Mouse (Mus musculus): ENCODE measurements around the gene Zfp697.
A peak's percentile ranks its signal among the peaks of the same experiment; 100 is the strongest.
"Not testable (repeated sequence)": the region's sequence is repeated elsewhere in the genome, so short reads cannot be mapped to it uniquely, and the experiment has no call there.

Zfp697 gene

DNA sequence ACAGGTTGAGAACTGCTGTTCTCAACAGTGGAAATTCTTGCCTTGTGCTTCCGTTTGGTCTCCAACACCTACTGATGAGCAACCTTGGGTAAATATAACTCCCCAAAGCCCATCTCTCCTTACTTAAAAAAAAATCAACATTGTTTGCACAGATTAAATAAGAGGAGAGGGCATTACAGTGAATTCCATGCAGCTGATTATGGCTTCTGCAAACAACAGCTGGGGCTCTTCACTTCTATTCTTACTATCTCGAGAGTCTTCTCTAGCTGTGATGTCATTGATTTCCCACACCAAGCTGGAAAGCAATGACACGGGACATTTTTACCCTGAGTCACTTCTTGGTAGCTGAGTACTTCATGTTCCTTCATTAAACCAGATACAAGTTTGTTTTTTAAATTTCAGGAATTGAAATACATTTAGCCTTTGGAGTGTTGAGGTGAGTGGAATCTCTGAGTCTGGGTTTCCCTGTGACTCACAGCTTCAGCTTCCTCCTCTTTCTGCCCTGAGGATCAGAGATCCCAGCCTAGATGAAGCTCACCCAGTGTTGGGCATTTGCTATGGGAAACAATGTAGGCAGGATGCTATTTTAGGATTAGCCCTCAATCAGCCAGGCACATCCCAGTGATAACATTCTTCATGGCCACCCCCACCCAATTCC, 8.1 kb upstream of the Zfp697 start:
- DNase-seq (ENCODE audit: low spot score), result no peak

DNA sequence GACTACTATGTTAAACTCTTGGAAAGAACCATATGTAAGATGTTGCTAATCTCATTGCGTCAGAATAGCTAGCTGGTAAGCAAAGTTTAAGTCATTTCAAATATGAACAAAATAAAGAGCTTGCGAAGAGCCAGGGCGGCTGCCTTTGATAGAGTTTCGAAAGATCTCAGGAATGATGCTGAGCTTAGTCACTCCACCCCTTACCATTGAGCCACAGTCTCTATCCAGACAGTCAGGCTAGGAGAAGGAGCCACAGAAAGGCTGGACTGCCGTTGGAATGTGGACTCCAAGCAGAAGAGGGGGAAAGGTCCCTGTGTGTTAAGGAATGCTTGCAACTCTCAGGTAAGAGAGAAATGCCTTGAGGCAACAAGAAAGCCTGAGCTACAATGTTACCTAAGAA, 7.3 kb upstream of the Zfp697 start:
- no peak for DNase-seq (ENCODE audit: low spot score)

DNA sequence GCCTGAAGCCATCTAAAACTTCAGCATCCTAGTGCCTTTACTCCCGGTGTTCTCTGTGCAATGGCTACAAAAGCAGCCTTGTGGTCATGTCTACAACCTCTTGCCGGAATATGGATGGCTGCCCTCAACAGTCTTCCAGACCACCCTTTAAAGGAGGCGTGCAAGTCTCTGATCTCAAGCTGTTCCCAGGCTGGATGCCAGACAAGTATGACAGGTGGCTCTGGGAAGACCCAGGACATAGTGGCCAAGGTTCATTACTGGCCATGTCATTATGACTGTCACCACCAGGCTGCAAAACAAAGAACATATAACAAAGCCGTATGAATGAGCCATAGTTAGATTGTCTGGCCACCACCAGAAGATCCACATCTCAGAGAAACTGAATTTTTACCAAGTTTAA, 4.0 kb upstream of the Zfp697 start:
- no peak for DNase-seq (ENCODE audit: low spot score)

DNA sequence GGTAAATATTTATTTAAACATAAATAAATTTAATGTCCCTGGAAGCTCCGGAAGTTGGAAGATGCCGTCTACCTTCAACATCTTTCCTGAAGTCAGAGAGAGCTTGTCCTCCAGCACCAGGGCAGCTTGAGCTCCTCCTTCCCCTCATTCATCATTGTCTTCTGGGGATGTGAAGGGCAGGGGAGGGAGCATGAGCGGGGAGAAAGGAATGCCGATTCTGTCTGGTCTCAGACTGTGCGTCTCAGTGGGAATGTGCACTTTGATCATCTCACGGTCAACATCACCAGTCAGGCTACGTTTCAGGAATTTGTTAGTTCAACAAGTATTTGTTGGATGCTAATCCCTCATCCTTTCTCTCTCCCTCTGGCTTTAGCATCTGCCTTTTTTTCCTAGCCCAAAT, 3.0 kb upstream of the Zfp697 start:
- no peak for DNase-seq (ENCODE audit: low spot score)

DNA sequence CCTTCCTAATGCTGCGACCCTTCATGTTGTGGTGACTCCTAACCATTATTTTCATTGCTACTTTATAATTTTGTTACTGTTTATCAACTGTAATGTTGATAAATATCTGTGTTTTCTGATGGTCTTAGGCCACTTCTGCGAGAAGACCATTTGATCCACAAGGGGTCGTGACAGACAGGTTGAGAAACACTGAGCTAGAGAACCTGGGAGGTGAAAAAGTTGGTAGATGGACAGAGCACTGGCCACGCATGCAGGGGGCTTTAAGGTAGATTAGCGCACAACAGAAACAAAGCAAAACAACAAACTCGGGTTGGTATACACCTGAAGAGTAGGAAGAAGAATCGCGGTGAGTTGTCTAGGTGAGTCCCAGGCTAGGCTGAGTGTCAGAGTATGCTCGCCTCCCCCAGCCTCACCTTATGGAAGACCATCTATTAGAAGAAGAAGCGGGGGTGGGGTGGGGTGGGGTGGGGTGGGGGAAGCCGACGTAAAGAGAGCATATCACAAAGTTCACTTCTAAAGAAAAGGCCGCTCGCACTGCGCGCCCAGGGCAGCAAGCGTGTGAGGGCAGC, 500 bp upstream of the Zfp697 start:
- no peak for DNase-seq (ENCODE audit: low spot score)

DNA sequence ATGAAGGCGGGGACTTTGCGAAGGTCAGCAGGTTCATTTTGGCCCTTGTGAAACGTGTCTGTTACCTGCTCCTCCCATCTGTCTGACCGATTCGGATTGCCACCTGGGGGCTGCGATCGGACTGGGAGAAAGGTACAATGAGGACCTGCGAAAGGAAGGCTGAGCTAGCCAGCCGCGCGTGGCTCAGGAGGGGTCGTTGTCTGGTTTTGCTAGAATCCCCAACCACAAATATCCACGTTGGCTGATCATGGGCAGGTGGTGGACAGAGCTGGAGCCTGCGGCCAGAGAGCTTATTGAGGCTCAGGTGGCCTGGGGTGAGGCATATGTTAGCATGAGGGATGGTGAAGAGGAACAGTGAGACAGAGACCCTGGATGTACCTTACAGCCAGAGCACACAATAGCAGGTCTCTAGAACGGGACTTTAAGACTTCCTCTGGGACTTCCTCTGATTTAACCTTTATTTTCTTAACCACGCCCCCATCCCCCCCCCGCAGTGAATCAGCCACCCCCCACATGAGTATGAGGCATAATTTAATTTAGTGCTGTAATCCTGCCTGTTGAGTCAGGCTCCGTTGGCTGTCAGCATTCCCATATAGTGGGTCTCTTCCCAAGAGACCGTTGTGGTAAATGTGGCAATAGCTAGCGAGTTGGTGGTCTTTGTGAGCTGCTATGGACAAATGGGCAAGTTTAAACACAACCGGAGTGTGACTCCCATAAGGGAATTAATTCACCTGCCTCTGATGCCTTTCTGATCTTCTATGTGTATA, 946 bp downstream of the Zfp697 start:
- DNase-seq (ENCODE audit: low spot score), result no peak

DNA sequence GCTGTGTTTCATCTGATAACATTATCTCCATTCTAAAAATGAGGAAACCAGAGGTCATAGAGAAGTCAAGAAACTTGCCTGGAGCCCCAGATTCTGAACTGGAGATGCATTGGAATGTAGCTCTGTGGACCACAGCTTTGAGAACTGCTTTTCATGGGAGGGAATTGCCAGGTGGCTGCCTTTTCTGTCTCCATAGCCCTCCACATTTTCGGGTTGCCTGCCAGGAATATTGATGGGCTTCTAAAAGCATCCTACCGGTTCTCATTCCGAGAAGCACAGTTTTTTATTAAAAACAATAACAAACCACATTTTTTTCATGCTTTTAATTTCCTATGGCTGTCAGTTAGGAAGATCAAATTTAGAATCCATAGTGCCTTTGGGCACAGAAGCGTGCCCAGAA, 4.8 kb downstream of the Zfp697 start:
- no peak for DNase-seq (ENCODE audit: low spot score)

DNA sequence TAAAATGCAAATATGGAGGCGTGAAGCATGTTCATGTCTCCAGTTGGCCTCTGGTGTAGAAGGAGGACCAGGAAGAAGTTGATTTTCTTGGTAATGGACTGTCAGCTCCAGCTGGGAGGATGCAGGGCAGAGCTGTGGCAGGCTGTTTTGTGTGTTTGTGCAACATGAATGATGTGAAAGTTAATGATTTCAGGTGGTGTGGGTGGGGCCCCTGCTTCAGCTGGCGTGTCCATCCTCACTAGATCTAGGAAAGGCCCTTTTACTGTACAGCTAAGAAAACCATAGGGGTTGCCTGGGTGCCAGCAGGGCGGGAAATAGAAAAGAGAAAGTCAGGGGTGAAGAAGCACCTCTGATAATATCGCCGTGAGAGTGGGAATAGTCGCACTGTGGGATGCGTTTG, 5.5 kb downstream of the Zfp697 start:
- DNase-seq (ENCODE audit: low spot score), result no peak

DNA sequence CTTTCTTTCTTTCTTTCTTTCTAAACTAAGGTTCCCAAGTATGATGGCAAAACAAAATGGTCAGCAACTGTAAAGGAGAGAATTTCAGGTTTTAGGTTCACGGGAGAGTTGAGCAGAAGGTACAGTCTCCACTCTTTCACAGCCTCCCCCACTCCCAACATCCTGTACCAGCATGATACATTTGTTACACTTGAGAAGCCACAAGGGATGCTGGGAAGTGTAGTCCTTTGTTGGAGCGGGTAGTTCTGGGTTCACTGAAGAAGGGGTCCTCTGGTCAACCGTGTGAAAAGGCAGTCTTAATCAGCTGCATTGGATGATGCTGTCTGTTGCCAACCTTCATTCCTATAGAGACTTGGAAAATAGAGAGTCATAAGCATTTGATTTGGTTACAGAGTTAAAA, 7.0 kb downstream of the Zfp697 start:
- no peak for DNase-seq (ENCODE audit: low spot score)

DNA sequence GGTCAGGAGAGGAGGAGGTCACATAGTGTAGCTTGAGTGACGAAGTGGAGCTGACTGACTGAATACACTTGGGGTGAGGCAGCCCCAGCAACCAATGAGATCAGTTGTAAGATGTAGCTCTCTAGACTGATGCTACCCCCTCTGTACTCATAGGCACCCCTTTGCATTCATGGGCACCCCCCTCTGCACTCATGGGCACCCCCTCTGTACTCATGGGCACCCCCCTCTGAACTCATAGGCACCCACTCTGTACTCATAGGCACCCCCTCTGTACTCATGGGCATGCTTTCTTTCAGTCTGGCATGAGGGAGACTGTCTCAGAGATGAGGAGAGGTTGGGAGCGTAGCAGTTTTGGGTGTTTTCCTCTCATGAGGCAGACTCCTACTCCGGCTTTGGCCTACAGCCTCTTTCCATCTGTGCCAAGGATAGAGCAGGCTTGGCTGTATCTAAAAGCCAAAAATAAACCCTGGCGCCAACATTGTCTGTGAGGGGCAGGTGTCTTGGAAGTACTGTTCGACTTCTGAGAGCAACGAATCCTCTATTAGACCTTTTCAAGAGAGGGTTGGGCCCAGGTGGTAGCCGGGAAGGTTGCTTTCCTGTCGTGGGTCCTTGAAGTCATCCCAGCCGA, 22.1 kb downstream of the Zfp697 start:
- DNase-seq (ENCODE audit: low spot score), result not testable (repeated sequence)

DNA sequence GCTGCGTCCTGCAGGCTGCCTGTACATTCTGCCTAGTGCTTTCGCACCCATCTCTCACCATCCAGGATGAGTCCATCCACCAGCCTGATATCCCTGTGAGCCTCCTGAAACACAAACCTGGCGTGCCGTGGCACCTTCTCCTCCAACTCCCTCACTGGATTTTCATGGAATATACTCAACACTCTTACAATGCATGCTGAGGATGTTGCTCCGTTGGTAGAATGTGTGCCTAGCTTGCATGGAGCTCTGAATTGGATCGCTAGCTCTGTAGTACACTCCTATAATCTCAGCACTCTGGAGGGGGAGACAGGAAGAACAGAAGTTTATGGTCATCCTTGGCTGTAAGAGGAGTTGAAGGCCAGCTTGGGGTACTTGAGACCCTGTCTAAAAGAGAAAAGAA, 23.6 kb downstream of the Zfp697 start:
- not testable (repeated sequence) for DNase-seq (ENCODE audit: low spot score)

DNA sequence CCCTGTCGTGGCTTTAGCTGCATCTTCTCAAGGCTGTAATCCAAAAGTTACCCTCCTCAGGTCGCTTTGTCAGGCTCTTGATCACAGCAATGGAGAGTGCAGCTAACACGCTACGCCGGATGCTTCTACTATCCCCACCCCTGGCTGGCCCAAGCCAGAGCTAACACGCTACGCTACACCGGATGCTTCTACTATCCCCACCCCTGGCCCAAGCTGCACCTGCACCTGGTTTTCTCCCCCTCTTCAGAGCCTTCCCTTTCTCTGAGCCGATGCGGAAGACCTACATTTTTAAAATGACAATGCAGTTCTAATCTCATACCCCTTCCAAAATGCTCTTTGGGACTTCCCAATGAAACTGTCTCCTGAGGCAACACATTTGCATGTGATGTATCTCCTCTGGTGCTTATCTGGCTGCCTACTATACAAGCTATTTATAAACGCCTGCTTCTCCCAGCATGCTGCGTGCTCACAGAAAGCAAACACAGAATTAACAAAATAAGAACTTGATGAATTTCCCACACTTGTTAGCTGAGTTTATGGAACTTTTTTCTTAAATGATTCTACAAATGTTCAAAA, 24.4 kb downstream of the Zfp697 start:
- DNase-seq (ENCODE audit: low spot score), result peak; percentile 46

DNA sequence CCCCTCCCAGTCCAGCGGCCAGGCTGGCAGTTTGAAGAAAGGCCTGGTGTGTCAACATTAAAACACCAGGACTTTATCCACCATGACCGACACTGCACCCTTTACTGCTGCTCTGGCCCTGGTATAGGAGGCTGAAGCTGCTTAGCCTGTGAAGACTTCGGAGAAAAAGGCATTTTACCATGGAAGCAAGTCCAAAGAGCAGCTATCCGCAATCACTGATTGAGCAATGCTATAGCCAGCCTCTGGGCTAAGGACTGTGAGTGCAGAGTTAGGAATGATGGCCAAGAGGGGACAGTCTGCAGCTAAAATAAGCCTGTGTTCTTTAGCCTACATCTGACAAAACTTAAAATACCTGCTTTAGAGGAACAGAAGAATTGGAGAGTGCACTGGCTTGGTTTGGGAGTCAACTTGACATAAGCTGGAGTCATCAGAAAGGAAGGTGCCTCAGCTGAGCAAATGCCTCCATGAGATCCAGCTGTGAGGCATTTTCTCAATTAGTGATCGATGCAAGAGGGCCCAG, 25.1 kb downstream of the Zfp697 start:
- DNase-seq (ENCODE audit: low spot score), result not testable (repeated sequence)

DNA sequence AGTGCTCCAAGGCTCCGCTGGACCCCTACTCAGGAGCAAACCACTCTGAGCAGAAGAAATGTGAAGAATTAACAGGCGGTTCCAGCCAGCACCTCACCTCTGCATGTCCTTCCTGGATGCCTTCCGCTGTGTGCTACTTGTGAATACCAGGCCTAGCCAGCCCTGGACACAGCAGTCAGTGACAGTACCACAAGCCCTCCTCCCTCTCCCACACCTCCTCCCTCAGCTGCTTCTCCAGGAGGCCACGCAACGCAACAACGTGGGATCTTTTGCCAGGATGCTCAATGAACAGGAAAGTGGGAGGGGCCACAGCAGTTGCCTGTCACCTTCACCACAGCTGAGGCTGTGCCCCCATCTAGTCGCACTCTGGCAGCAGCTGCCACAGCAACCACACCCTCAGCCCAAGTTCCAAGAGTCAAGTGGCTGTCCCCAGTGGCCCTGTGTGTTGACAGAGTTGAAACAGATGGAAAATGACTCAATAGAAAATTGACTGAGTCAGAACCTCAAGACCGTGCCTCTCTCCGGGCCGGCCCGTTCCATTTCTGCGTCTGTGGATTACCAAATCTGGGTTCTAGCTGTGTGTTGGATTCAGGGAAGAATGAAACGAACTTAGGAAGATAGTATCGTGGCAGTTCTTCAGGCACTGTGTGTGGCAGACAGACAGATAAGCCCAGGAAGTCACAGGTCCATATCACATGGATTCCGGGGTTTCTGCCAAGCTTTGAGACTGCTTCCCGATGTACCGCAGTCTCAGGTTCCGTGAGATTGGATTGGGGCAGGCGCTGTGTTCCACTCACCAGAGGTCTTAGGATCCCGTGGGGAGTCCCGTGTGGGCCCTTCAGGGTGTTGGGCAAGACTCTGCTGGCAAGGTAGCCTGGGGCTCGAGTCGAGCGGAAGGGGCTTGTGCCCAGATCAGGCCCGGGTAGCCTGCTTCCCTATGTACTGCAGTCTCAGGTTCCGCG, 28.6 kb downstream of the Zfp697 start:
- not testable (repeated sequence) for DNase-seq (ENCODE audit: low spot score)

DNA sequence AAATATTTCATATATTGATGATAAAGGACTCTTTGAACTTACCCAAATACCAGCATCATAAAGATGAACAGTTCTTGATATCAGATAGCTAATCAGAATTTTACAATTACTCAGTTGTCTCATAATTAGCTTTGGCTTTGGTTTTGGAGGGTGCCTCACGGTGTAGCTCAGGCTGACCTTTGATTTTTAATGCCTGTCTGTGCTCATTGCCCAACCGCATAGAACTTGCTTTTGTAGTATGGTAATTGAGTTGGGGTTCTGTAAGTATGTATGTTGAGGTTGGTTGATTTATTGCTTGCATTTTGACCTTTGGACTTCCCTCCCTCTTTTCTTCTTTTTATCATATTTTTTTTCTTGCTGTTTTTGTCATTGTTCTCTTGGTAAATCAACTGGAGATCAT, 31.5 kb downstream of the Zfp697 start:
- DNase-seq (ENCODE audit: low spot score), result no peak

DNA sequence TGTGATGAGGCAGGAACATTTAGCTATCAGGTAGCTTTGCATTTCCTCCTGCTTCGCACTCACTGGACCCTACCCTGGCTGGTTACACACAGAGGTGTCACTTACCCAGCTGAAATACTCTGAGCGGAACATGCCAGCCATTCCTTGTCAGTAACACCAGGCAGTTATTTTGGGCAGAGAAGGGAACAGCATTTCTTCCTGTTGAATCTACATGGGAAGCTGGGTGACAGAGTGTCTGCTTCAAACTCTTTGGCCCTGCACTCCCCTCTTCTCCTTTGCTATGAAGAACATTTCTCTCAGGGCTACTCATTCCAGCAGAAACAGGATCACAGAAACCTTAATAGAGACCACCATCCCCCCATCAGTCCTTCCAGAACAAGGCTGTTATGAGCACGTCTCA, 32.0 kb downstream of the Zfp697 start:
- no peak for DNase-seq (ENCODE audit: low spot score)

DNA sequence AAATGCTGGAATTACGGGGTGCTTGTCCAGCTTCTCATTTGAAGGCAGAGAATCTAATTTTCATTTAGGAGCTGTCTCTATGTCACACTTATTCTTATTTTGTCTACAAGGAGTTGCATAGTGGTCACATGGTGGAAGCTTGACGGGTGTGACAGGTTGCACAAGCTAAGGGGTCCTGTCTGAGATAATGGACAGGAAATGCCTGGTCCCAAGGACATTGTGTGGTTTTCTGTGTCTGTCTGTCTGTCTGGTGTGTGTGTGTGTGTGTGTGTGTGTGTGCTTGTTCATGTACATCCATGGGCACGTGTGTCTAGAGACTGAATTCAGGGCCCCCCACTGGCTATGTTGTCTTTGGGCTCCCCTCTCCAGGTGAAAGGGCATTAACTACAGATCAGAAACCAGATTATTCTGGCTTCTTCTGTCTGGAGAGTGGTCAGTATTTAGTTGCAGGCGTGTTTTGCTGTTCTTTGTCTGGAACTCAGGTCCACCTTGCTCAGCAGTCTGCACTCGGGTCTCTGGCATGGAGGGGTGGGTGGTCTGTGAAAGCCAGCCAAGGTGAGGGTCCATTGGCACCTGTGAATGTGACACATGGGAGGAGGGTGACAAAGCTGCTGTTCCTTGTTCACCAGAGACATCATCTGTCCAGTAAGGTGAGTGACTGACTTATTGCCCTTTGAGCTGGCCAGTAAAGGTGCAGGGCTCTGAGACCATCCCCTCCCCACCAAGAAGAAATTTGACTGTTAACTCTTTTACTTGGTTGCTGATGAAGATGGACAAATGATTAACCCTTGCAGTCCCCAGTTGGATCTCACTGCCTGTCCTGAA, 34.4 kb downstream of the Zfp697 start:
- DNase-seq (ENCODE audit: low spot score), result no peak

DNA sequence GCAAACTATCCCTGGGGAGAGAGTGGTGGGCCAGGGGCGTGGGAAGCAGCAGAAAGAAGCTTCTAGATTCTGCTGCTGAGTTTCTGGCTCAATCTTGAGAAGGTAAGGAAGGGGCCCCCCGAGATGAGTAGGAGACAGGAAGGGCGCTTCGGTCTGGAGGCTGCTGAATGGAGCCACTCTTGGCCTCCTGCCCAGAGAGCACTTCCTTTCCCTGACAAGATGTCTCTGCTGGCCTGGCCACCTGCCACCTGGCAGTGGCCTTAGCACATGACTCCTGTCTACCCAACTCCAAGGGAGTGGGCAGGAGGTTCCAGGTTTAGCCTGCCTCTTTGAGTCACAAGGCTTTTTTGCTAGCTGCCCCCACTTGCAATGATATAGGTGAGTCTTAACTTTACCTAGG, 35.1 kb downstream of the Zfp697 start:
- DNase-seq (ENCODE audit: low spot score), result no peak

DNA sequence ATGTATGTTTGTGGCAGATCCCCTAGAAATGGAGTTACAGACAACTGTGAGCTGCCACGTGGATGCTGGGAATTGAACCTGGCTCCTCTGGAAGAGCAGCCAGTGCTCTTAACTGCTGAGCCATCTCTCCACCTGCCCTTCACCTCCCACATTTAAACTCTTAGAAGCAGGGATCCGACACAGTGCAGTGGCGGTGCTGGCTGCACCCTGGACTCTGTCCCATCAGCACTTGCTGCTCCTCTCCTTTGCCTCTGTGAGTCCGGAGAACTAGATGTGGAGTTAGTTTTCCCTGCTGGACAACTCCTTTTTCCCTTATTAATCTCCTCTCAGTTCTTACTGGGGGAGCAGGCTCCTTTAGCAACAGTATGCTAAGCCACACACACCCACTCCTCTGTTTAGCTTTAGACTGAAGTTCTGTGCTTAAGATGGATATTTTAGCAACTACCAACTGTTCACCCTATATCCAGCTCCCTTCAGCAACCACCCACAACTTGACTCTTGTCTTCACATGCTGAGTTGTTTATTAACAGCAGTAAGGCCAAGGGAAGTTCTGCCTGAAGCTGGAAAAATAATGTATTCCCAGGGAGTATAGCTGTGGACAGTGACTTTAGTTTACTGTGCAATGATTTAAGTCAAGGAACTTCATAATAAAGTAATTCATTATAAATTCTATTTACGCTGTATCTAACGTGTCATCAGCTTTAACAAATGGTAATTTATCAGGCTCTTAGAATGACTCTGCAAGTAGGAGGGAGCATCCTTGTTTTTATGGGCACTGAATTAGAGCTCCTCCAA, 36.9 kb downstream of the Zfp697 start:
- no peak for DNase-seq (ENCODE audit: low spot score)

DNA sequence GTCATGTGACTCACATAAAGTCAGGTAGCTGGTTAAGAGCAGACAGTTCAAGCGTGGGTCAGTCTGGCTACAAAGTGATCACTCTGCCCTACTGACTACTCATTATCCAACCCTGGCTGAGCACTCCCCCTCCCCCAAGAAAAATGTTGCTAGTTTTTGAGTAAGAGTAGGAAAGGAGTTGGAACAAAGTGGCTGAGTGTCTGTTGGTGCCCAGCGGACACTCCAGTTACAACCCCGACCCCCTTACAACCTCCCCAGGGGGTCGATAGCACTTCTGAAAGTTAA, 37.5 kb downstream of the Zfp697 start:
- no peak for DNase-seq (ENCODE audit: low spot score)

Measured in T-cell, adult 2 months (primary cell).